Mouse (Mus musculus): ENCODE results near the gene Id3.

Gene Id3

DNA sequence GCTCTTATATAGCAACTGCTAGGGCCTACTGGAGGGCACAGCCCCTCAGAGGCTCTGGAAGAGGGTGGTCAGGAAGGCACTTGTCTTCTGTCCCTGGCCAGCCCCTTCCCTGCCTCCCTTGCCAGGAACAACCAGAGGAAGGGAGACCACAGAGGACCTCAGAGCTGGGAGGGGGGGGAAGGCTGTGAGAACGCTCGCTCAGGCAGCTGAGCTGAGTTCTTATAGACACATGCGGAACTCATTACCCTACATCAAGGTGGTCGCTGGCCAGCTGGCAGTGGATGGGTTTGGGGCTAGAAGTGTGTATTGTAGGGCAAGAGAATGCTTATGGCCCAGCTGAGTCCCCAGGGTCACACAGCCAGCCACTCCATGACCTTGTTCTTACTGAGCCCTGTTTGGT is 7.3 kb downstream of the Id3 start:
- no peak for TF ChIP-seq GATA4 (IDR thresholded peaks at IDR 0.05; ENCODE audit: insufficient replicate concordance, low read length)

- no peak for TF ChIP-seq GATA4 (IDR thresholded peaks at IDR 0.05; ENCODE audit: insufficient replicate concordance, low read length)
Observed at GRCm38 (mm10) chr4:136152821-136153220, 9.5 kb downstream of the Id3 start.

DNA sequence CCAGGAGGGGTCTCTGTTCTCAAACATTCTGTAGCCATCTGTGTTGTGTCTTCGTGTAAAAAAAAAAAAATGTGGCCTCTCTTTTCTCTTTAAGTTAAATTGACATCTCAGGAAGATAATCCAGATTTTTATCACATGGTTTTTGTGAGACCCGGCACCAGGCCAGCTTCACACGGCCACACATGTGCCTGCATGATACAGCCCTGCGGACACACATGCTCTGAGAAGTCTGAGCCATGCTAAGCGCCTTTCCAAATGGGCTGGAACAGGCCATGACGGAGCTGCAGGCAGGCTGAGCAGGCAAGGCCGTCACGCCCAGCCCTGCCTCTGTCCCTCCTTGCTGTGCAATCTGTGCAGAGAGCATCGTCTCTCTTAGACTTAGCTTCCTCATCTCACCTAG is 11.2 kb downstream of the Id3 start:
- no peak for TF ChIP-seq GATA4 (IDR thresholded peaks at IDR 0.05; ENCODE audit: insufficient replicate concordance, low read length)

GRCm38 (mm10) chr4:136158498-136158897 is 15.2 kb downstream of the Id3 start:
- no peak for TF ChIP-seq GATA4 (IDR thresholded peaks at IDR 0.05; ENCODE audit: insufficient replicate concordance, low read length)

DNA sequence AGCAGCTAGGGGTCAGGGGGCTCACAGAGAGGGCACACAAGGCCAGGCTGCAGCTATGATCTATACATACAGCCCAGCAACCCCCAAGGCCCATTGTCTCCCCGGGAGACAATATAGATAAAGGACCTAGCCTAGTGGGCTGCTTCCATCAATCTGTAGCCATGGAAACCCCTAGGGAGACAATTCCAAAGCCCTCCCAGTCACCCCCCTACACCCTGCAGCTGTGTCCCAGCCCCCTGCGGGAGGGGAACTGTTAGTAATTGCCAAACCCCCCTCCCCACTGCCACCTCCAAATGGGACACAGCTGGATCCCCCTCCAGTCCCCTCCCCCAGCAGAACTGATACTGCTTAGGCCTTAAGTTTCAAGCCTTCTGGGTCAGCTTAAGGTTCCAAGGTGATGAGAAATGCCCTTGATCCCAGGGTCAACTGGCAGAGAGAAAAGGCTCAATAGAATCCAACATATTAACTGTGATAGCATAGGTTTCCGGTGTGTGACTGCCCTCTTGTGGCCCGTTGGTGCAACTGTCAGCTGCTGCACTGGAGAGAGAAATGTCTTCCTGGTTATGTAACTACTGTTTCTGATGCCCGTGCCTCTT is 16.6 kb downstream of the Id3 start:
- TF ChIP-seq GATA4 (IDR thresholded peaks at IDR 0.05; ENCODE audit: insufficient replicate concordance, low read length): no peak

GRCm38 (mm10) chr4:136163448-136163847 is 20.2 kb downstream of the Id3 start:
- TF ChIP-seq GATA4 (IDR thresholded peaks at IDR 0.05; ENCODE audit: insufficient replicate concordance, low read length): no peak

GRCm38 (mm10) chr4:136164981-136165380 is 21.7 kb downstream of the Id3 start:
- TF ChIP-seq GATA4 (IDR thresholded peaks at IDR 0.05; ENCODE audit: insufficient replicate concordance, low read length): no peak

DNA sequence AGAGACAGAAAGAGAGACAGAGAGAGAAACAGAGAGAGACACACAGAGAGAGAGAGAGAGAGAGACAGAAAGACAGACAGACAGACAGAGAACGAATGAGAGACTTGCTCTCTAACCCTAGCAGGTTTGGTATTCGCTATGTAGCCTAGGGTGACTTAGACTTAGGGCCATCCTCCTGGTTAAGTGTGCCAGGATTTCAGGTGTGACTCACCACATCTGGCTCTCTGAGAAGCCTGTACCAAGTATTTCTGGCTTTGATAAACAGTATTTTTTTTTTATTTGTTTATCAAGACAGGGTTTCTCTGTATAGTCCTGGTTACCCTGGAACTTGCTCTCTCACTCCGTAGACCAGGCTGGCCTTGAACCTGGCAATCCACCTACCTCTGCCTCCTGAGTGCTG is 24.4 kb downstream of the Id3 start:
- TF ChIP-seq GATA4 (IDR thresholded peaks at IDR 0.05; ENCODE audit: insufficient replicate concordance, low read length): no peak

GRCm38 (mm10) chr4:136170401-136170800 is 27.1 kb downstream of the Id3 start:
- TF ChIP-seq GATA4 (IDR thresholded peaks at IDR 0.05; ENCODE audit: insufficient replicate concordance, low read length): no peak

DNA sequence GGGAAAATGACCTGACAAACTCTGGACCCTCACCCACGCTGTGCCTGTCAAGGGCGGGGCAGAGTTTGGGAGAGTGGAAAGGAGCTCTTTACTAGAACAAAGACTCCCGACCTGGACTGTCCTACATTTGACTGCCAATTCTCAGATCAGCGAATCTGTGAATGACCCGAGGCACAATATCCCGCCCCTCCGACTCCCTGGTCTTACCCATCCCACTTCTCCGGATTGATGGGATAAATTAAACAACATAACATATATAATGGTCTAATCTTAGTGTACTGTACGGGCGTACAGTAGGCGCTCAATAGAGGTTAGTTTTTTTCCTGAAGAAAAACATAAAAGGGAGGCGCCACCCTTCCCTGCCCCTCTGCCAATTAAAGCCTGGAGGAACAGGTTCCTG is 28.2 kb downstream of the Id3 start:
- TF ChIP-seq GATA4 (IDR thresholded peaks at IDR 0.05; ENCODE audit: insufficient replicate concordance, low read length): no peak

DNA sequence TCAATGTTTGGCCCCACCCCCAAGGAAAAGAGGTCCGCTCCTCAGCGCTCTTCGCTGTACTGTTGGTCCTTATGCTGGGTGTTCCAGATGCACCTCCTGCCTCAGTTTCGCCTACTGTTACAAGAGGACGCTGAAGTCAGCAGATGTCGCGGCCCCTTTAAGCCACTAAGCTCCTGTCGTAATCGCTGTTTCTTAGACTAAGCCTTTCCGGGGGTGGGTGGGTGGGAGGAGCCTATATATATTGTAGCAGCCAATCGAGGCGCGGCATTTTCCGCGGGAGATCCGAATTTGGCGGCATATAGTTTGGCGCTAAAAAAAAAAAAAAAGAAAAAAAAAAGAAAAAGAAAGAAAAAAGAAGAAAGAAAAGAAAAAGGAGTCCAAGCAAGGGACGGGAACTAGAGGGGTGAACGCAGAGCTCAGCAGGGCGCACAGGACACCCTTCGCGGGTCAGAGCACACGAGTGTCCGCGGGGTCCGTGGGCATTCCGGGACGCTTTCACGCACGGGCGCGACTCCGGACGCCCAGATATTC is 28.8 kb downstream of the Id3 start, which contains the start of gene E2f2:
Gene E2f2 (plus strand): TSS at position 384 of the 531 bp plus-strand sequence.
- no peak for TF ChIP-seq GATA4 (IDR thresholded peaks at IDR 0.05; ENCODE audit: insufficient replicate concordance, low read length)

- TF ChIP-seq GATA4 (IDR thresholded peaks at IDR 0.05; ENCODE audit: insufficient replicate concordance, low read length): no peak
Observed at GRCm38 (mm10) chr4:136172542-136173209, 29.4 kb downstream of the Id3 start.

DNA sequence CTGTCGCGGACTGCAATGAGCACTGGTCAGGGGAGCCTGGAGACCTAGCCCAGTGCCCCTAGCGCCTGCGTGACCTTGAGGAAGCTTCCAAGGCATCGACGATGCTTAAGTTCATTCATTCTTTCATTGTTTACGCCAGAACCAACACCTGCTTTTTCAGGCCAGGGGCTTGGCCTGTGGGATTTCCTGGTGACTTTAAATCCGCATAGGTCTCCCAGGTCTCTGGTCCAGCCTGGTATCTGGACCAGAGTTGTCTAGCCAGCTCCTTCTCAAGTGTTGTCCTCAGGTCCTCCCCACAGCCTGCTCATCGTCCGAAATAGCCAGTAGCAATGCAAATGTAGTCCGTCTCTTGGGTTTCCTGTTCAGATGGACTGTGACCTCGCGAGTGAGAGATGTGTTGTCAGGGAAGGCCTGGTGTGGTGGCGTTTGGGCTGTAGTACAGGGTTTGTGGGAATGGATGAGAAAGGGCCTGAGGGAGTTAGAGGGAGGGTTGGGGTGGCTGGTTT is 30.0 kb downstream of the Id3 start:
- TF ChIP-seq GATA4 (IDR thresholded peaks at IDR 0.05; ENCODE audit: insufficient replicate concordance, low read length): no peak

GRCm38 (mm10) chr4:136174216-136175193 is 31.2 kb downstream of the Id3 start:
- TF ChIP-seq GATA4 (IDR thresholded peaks at IDR 0.05; ENCODE audit: insufficient replicate concordance, low read length): no peak

DNA sequence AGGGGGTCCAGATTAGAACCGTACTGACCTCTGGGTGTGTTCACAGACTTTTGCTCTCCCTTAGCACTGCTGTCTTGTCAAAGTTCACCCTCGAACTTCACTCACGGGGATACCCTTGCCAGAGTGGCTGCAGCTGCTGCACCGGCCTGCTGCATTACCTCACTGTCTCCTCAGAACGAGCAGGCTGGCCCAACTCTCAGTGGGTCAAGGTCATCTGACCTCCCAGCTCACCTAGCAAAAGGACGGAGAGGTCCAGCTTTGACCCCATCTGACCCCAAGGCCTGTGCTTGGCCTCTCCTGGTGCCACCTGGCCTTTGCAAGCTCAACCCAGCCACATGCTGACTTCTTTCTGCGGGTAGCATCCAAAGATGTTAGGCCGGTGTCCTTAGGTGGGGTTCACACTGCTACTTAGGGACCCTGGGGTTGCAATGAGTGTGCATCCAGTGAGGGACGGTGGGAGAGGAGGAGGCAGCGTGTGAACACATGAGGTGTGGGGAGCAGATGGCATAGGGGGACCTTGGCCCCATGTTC is 32.8 kb downstream of the Id3 start:
- TF ChIP-seq GATA4 (IDR thresholded peaks at IDR 0.05; ENCODE audit: insufficient replicate concordance, low read length): no peak

Data from liver, adult (tissue).